Mouse (Mus musculus) monocyte, adult 5-6 weeks (primary cell): ENCODE measurements at regions not wholly inside any gene's neighbourhood (a gene's known extent, or its start where the extent isn't known, plus 50 kb on each side); places are given as distances from the start of the nearest gene placed in this dataset.
"Not testable (repeated sequence)": the region's sequence is repeated elsewhere in the genome, so short reads cannot be mapped to it uniquely, and the experiment has no call there.

Experiments used
- ATAC-seq: fragments of 153-309, 156-312 bp; replicated peaks from 2 replicates; pipeline ENCODE4 v1.8.0; 2017; ENCODE audit warnings: mild to moderate bottlenecking; ENCODE audit not compliant: low TSS enrichment, insufficient number of reproducible peaks, severe bottlenecking, poor library complexity, low FRiP score

DNA sequence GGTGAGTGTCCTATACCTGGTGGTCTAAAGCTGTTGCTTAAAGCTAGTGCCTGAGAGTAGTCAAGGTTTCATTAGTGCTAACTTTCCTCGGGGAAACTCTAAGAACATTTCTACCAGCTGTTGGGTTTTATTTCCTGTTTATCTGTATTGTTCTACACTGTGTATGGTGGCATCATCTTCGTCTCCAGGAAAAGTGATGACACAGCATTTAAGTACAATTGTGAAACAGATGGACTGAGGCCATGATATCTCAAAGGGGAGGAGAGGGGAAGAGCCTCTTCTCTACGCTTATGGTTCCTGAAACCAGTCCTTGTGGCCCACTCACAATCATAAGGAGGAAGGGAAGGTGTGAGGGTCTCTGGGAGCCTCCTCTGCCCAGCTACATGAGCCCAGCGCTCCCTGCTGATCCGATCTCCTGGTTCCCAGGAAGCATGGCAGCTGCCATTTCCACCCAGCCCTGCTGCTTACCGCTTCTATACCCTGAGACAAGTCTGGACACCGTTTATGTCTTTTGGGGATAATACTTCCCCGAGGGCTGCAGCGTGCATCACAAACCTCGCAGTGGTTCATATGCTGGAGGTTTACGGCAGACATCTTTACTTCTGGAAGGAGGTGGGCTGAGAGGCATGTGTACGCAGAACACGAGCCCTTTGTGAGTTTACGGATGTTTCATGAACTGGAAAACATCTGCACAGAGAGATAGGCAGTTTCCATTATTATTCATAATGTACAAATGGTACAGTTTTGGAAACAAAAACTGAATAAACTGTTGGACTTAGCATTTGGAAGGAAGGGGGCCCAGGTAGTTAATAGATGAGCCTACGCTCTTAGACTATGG lies 189.6 kb downstream of the Fam43a start:
- ATAC-seq, result peak; percentile 73

DNA sequence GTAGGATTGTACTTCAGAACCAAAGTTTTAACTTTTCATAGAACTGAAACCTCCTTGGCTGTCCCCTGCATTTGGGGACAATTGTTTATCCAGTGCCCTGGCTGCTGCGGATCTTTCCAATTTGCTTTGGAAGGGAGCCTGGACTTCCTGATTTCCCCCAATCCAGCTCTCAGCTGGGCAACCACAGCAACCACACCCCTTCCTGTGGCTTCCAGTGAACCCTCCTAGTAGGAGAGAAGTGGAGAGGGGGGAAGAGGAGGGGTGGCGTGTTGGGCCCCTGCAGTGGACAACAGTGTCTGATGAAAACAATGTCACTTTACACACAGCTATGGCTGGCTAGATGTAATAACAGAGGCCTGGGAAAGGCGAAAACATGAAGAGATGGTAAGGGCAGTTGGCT lies 190.5 kb downstream of the Fam43a start:
- ATAC-seq, result 0 out of 2 replicates have a peak, but pooled peaks have one; percentile 18

DNA sequence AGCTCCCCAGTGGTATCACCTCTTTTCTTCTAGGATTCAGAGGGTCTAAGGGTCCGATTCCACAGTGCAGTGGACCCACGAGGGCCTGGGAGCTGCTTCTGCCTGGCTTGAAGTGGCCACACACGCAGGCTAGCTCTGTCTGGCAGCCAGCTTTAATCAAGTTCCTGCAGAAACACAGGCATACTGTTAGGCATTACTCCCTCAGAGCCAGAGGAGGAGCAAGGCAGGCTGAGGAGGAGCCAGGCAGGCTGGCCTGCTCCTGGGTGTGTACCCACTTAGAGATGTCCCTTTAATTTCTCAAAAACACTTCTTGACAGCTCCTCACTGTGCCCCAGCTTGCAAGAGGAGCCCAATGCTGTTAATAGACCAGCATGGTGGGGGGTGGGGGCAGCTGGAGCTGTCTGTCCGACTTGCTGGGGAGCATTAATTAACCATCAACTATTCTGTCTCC lies 191.1 kb downstream of the Fam43a start:
- no peak for ATAC-seq

DNA sequence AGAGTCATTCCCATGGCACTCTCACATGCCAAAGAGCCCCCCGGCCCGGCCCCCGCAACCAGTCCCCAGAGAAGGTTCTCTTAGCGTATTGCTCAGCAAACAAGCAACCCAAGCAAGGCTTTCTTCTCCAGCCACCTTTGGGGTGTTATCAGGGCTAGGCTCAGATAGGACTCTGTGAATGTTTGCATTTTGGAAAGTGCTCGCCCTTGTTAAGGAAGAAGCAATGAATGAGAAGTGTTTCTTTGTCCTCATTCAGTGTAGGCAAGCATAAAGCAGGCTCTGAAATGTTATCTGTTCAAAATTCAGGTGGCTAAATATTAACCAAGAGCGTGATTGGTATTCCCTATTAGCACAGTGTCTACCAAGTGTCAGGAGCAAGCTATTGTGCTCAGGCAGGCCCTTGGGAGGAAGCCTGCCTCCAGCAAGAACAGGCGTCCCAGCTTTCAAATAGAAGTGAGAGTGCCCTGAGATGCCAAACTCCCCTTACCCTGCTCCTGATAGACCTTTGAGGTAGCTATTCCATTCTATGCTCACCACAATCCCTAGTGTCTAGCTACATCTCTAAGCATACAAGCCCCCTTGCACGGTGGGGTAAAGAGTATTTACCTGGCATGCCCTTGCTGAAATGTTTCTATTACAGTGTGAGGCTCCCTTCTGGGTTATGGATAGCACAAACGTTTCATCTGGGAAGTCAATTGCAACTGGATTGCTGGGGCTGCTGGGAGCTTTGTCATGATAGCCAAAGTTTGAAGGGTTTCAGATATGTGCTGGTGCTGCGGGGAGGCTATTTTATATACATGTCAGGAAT lies 191.7 kb downstream of the Fam43a start:
- no peak for ATAC-seq

DNA sequence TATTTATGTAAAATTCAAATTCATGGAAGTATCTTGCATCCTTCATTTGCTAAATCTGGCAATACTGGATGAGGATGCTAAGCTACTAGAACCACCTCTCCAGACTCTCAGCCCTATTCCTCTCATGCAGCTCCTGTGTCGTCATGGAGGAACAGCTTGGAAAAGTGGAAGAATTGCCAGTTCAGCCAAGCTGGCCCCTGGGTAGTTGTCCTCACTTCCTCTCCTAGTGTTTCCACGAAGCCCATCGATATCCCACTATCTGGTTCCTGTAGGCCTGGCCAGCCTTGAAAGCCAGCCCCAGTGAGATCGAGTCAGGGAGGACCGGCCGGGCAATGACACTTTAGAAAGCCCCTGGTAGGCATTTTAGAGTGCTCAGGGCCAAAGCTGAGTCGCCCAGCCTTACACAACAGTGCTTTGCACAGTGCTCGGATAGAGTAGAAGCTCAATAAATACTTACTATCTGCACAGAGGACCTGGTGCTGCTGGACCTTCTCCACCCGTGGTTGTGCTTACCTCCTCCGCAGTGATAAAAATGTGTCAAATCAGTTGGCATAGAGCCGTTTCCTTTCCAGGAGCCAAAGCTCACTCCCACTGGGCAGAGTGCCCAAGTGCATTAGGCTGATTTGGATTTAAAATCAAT lies 193.3 kb downstream of the Fam43a start:
- ATAC-seq, result no peak

DNA sequence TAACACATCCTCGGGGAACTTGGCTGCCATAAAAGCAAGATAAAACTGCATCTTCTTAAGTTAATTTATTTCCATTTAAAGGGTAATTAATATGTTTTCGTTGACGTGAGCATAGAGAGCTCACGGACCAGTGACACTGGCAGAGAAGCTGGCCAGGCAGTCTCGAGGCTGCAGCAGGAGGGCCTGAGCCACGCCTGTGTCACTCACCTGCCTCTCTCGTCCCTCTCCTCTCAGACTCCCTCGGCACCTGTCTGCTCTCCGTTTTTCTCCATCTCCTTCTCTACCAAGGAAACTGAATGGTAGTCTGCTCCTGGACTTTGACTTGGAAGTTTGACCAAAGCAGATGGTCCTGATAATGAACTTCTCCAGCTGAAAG lies 193.8 kb downstream of the Fam43a start:
- ATAC-seq, result no peak

DNA sequence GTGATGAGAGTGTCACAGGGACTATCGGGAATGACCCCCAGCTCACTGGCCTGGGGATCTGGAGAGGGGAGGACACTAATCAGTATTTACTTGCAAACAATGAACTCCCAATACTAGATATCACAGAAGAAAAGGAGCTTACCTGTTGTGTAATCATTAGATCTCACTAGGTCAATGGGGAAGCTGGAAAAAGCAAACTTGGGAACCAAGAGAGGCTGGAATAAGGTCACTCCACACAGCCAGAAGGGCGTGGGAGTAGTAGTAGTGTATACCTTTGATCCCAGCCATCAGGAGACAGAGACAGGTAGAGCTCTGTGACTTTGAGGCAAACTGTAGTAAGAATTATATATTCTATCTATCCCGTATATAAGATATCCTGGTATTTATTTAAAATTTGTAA lies 194.3 kb downstream of the Fam43a start:
- no peak for ATAC-seq

DNA sequence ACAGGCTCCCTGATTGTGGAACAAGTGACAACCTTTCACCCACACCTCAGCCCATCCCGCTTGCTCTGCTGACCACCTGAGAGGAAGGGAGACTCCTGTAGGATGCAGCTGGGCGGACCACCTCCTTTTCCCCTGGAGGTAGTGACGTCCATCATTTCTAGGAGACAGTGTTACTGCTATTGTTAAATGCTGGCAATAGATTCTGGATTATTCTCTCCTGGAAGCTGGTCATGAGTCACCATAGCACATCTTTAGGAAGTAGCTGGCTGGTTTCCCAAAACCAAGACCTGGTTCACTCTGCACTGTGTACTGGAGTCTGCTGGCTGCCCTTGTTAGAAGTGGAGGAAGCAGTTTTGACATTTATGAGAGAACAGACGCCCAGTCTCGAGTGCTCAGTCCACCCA lies 196.0 kb downstream of the Fam43a start:
- no peak for ATAC-seq

DNA sequence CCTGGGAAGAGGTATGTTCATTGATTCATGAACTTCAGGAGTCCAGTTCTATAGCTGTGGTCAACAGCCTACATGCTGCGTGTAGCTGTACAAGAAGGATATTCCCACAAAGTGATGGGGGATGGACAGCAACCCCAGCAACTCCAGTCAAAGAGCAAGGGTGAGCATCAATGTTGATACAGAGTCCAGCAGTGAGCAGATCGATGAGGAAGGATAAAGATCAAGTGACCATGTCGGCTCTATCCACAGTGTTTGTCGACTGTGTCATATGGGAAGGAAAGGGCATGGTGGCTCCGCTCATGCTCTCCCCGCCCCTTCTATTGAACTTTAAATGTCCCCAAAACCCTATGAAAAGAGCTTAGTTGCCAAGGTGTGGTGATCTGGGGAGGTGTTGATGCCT lies 196.6 kb downstream of the Fam43a start:
- ATAC-seq, result no peak

DNA sequence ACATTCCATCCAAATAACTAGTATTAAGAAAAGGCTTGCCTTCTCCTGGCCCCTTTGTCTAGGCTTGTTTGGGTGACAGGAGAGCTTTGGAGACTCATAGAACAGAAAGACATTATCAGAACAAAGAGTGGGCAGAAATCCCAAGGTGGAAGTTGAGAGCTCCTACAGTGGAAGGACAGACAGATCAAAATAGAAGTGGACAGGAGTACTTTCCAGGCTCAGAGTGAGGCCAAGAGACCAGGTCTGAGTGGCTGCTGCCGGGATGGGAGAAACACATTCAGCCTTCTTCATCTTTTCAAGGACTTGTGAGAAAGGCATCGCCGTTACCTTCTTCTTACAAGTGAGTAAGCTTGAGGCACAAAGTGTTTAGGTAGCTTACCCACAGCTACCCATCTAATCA lies 197.5 kb downstream of the Fam43a start:
- no peak for ATAC-seq

DNA sequence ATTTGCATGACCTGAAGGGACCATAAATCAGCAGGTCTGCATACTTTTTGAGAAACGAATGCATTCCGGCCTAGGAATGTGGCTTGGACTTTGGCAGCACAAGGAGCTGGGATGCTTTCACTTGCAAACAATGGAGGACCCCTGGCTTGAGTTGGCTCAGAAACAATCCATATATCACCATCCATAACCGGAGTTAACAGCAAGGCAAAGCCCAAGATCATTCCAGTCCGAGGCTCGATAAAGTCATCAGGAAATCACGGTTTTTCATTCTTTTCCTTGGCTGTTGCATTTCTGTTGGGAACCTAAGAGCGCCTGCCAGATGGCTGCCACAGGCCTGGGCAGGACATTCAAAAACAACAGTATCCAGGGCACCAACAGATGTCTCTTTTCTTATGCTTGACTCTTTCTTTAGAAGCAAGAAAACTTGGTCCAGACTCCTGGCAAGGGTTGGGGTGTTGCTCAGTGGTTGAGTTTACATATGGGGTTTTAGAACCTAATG lies 198.5 kb downstream of the Fam43a start:
- no peak for ATAC-seq

DNA sequence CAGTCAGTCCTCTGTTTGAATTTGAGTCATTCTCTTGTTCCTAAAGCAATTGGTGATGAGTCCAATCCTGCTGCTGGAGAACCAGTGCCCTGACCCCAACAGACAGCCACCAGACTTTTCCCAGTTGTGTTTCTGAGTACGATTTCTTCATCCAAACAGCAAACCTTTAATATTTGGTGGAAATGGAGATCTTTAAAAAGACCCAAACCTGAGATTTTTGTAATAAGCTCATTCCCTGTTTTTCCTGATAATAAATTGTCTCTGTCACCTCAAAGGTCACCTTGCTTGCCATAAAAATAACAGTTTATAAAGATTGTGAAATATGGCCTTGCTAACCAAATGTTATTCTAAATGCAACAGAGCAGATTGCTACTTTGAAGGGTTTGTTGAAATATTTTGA lies 199.0 kb downstream of the Fam43a start:
- no peak for ATAC-seq

DNA sequence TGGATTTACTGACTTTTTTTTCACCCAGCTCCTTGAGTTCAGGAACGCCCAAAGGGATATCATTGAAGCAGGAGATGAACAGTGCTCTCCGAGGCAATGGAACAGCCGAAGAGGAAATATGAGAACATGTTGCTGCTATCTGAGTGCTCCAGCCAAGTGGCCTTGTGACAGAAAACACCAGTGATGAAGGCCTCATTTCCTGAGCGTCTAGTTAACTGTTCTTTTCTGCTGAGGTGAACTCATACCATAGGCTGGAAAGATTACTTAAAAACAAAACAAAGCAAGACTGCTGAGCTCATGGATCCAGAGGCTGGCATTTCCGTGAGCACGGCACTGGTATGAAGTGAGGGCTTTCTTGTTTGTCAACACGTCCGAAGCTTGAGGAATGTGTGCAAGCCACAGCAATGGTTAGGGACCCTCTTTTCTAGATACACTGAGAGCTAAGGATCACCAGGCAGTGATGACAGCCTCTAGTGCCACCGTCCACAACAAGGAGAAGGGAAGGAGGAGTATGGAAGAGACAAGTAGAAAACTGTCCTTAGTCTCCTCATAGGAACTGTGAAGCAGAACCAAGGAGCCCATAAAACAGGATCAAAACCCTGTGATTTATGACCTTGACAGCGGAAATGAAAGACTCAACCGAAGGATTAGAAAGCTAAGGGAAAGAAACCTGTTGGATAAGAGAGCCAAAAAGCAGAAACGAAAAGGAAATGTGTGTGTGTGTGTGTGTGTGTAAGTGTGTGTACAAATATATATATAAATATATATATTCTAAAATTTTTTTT lies 200.4 kb downstream of the Fam43a start:
- ATAC-seq, result no peak

DNA sequence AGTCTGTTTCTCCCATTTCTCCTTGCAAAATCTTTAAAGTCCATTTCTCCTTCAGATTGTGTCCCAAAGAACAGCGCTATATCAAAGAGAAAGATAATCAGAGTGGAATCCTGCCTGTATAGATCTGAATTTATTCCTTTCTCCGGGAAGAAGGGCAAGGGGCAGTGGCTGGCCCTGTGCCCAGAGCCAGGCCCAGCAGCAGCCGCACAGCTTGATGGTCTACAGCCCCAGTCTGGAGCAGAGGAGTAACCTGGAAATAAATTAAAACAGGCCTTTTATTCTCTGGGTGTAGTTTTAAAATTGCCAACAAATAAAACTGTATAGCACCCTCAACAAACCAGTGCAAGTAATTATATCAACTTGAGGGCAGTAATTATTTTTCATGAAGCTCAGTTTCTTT lies 204.5 kb downstream of the Fam43a start:
- no peak for ATAC-seq

DNA sequence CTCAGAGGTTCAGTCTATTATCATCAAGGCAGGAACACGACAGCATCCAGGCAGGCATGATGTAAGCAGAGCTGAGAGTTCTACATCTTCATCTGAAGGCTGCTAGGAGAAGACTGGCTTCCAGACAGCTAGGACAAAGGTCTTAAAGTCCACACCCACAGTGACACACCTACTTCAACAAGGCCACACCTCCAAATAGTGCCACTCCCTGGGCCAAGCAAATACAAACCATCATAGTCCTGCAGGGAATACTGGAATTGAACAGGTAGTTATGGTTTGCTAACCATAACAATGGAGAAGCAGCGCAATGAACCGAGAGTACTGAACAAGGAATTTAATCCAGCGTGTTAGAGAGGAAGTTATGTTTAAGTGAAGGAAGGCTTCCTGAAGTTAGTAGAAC lies 206.7 kb downstream of the Fam43a start:
- ATAC-seq, result not testable (repeated sequence)

DNA sequence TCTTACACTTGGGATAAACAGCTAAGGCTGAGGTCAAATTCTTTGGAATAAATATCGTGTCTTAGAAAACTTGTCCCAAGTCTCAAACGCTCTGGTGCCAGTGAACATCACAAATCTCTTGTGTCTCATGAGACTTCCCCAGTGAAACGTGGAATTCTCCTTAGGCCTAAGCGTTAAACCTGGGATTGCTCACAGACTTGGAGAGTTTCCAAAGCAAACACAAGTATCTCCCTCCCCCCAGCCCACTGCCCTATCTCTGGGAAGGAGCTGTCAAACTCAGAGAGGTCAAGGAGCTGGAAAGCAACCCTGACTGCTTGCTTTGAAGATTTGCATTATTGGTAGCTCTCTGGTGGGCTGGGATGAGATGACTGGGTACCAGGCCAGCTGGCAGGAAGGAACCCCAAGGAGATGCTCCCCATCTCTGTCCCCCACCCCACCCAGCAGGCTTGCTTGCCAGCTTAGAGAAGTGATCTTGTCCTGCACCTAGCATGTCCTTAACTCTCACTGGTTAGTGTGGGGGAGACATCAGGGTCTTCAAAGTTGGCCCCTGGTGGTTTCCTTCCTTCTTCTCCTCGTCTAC lies 219.1 kb downstream of the Fam43a start:
- ATAC-seq, result no peak

DNA sequence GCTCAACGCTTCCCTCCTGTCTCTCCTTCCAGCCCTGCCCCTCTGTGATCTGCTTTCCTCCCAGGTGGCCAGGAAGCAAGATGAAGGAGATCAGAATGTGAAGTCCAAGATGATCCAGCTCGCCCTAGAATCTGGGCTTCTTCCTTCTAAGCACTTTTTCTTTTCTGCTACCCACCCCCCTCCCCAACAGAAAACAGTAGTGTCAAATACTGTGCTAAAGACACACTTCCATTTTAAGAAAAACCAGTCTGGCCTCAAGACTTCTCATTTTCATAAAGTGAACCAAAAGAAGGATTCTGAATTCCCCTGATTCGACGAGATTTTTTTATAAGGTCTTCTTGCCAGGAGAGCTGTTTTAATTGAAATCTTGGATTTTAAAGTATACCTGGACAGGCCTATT lies 219.8 kb downstream of the Fam43a start:
- ATAC-seq, result no peak

DNA sequence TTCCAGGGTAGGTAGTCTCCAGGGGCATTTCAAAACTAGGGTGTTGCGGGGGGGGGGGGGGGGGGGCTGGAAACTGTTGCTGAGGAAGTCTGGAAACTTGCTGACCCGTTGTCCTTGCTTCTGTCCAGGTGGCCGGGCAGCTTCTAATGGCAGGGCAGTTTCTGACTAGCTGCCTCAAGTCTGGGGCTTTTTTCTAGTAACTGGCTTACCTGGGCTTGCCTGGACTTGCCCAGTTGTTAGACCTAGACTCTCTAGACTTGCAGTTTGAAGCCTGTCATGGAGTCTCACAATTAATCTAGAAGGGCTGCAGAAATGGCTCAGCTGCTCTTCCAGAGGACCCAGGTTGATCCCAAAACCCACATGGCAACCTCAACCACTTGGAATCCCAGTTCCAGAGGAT lies 220.7 kb downstream of the Fam43a start:
- ATAC-seq, result no peak
